Mouse (Mus musculus) ovary, postnatal 36 days (tissue): ENCODE measurements at regions not wholly inside any gene's neighbourhood (a gene's known extent, or its start where the extent isn't known, plus 50 kb on each side); places are given as distances from the start of the nearest gene placed in this dataset.

Source experiments
- DNase-seq: peaks from one replicate; pipeline ENCODE4 v3.0.0; 2022; ENCODE audit warnings: low spot score, mixed read lengths

- no peak for DNase-seq
Measured at GRCm38 (mm10) chr12:54384116-54384515, 180.5 kb upstream of the Egln3 start.

DNA sequence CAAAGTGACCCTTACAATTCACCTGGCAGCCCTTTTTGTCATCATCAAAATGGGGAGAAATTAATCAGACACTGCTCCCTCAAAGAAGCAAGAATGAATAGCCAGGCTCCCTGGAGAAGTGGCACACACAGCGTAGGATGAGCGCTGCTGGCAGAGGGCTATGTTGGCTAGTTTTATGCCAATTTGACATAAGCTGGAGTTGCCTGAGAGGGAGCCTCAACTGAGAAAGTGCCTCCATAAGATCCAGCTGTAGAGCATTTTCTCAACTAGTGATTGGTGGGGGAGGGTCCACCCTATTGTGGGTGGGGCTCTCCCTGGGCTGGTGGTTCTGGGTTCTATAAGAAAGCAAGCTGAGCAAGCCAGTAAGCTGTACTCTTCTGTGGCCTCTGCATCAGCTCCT is 179.3 kb upstream of the Egln3 start:
- DNase-seq = no peak

DNA sequence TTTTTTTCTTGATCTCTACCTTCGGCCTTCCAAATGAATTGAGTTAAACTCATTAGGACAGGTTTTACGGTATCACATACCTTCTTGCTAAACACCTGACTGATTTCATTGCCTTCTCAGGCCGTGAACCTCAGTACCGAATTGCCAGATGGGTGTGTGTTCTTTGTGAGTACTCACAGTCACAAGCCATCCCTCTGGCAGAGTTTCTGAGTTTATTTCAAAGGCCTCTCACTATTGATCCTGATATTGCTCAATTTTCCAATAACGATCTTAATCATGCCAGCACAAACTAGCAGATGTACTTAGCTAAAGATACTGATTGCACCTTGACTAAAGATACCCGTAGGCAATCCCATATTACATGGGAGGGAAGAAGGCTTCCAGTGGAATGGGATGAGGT is 178.4 kb upstream of the Egln3 start:
- DNase-seq = no peak

GRCm38 (mm10) chr12:54380322-54380721 is 176.7 kb upstream of the Egln3 start:
- no peak for DNase-seq

GRCm38 (mm10) chr12:54378576-54378975 is 174.9 kb upstream of the Egln3 start:
- DNase-seq = no peak

- no peak for DNase-seq
Measured at GRCm38 (mm10) chr12:54374060-54374459, 170.4 kb upstream of the Egln3 start.

DNA sequence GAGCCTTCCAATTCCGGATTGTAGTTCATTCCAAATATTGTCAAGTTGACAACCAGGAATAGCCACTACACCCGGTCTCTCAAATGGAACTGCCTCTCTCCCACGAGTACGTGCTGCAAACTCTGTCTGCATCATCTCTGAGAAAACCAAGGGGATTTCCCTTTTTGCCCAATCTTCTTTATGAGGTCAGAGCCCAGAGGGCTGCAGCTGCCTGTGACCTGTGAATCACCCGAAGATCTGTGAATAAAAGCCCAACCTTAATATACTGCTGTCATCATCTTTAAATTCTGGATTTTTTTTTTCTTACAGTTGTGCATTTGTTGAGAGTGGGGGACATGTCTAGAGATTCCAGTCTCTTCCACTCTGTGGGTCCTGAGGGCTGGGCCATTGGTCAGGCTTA is 165.6 kb upstream of the Egln3 start:
- no peak for DNase-seq

DNA sequence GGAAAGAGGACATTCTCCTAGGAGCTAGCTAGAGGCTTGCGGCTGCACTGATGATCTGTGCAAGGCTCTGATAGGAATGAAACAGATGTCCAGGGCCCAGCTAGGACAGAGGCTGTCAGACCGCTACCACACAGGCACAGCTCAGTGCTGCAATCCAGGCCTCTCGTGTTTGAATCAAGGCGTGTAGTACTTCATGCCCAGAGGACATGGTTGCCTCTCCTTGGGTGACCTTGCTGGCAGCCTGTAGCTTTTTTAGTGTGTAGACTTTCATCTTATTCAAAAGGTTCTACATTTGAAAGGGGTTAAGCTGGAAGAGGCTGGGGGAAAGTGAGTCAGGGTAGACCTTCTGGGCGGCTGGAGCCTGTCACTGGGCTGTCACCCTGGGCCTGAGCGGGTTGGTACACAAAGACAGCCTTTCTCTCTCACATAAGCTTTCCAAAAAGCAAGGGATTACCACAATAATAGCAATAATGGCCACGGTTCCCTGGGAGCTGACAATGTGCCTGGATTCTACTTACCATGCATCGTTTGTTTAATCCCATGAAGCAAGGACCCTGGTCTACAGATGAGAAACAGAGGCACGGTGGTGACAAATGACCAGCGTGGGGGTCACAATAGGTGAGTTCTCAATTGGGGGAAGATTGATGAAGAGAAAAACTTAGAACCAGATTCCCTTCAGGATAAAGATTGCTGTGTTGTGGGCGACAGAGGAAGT is 160.9 kb upstream of the Egln3 start:
- DNase-seq = no peak

DNA sequence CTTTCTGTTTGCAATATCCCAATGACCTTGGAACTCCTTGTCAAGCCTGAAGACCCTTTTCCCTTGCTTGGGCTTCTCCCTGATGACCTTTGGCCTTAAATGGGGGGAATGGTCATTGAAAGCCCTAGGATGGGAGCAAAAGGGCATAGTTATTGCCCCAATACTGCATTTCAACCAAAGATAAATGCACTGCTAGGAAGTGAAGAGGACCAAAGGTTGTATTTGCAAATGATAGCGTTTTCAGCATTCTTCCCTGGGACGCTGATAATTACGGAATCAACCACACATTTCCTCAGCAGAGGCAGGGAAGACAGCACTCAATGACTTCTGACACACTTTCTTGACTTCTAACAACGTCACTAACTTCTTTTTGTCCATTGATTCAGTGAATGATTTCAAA is 158.1 kb upstream of the Egln3 start:
- DNase-seq = no peak

DNA sequence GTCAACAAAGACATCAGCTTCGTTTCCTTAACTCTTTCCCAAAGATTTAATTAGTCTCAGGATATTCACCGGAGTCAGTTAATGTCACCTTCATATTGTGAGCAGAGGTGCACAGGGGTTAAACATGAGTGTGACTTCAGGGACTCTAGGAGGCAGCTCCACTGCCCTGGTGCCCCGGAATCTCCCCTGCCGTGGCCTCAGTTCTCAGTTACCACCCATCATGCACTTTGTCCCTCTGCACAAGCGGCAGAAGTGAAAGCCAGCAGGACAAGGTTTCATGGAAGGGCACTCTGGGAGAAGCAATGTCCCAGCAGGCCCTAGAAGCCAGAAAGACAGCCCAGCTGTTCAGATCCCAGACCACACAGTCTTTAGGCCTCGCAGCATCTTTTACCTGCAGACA is 150.5 kb upstream of the Egln3 start:
- no peak for DNase-seq

DNA sequence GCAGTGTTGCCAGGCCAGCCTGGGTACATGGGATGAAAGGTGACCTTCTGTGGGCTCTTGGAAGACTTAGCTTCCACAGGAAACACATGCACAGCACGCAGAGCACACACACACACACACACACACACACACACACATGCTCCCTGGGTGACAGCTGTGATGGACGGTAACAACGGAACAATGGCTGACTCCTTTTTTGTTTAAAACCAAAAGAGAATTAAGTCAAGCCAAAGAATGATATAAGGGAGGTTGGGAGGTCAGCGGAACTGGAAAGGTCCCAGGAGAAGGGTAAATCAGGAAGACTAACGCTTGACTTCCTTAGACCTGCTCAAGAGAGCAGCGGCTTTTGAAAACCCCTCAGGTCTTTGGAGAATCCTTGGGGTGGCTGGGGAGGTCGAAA is 150.0 kb upstream of the Egln3 start:
- DNase-seq = no peak

DNA sequence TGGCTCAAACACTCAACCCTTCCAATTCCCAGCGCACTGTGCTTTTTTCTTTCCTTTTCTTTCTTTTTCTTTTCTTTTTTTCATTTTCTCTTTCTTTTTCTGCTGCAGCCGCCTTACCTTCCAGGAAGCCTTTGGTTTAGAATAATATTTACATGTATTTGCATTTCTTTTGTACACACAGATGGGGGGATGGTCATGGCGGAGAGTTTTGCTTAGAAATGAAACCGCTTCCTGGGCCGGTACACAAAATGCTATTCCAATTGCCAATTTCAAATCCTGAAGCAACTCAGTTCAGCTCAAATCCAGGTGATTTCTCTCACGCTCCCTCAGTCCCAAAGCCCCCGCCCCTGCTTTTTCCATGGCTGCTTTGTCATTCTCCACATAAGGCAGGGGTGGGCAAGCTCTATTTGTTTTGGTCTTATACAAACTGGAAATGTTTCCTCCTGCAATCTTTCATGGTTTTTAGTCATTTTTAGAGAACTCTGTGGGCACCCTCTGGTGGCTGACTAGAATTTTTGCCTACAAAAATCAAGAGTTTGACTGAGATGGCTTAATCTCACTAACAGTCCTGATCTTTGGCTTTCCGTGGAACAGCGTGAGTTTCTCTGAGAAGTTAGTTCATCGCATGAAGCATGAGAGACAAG is 149.4 kb upstream of the Egln3 start:
- DNase-seq = no peak

DNA sequence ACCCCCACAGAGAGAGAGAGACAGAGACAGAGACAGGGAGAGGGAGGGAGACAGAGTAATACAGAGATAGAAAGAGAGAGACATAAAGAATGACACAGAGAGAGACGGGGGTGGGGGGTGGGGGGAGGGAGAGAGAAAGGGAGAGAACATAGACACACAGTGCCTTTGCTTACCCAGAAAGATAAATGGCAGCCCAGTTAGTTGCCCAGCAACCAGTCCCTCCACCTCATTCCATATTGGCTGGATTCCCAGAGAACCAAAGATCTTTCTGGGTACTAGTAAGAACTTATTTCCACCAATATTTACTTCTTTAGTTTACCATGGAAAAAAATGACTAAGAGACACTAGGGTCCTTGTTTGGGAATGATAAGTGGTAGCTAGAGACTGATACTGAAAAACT is 146.6 kb upstream of the Egln3 start:
- no peak for DNase-seq

DNA sequence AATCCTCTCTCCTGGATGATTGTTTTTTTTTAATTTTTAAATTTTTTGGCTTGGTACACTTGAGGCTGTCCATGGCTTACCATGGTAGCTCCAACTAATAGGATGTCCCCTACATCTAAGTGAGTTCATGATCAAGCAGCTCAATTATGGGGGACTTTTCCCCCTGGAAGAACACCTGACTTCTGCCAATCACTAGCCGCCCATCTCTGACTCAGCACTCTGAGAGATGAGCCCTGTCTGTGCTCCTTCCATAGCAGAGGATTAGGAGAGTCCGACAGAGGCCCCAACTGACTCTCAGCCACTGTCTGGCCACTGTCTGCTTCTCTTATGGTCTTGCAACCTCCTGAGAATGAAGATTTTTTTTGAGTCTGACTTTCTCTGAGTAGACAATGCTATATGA is 145.7 kb upstream of the Egln3 start:
- DNase-seq = no peak

- DNase-seq = no peak
Measured at GRCm38 (mm10) chr12:54343493-54343892, 139.8 kb upstream of the Egln3 start.

GRCm38 (mm10) chr12:54335509-54335908 is 131.8 kb upstream of the Egln3 start:
- no peak for DNase-seq

DNA sequence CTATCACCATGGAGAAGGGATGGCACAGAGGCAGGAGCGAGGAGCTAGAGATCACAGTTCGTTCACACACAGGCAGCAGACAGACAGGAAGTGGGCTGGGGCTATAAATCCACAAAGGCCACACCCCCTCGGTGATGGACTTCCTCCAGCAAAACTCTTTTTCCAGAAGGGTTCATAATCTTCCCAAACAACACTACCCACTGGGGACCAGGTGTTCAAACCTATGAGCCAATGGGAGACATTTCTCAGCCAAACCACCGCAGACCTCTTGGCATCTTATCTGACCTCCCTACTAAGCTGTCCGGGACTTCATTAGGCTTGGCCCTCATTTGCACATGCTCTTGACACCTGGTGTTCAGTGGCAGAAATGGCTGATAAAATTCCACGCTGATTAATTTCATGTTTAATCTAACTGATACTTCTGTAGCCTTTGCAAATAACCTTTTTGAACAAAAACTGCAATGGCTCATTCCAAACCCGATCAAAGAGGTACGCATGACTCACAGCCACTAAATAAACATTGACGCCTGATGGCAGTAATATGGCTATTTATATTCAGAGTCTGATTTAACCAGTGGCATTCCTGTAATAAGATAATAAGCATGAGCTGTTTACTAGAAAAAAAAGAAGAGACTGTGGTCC is 131.0 kb upstream of the Egln3 start:
- DNase-seq = no peak

DNA sequence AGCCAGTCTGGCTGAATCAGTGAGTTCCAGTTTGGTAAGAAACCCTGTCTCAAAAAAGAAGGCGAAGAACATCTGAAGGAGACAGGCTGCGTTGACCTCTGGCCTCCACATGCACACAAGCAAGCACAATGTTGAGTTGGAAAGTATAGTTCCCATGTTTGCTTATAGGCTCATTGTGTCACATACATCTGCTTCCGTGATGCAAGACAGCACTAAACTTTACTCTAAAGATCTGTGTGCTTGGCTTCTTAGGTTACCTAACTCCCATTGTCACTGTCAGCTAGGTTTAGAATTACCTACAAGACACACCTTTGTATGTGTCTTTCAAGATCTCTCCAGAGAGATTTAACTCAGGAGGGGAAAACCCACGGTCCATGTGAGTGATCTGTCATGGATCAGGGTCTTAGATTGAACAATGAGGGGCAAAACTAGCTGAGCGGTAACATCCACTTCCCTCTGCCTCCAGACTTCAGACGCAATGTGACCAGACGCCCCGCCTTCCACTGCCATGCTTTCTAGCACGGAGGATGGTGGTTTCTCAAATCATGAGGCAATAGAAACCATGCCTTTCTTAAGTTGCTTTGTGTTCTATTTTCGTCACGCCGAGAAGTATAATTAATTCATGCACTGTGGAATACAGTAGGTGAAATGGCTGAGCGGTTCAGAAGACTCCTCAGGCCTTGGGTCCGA is 130.1 kb upstream of the Egln3 start:
- DNase-seq = no peak

DNA sequence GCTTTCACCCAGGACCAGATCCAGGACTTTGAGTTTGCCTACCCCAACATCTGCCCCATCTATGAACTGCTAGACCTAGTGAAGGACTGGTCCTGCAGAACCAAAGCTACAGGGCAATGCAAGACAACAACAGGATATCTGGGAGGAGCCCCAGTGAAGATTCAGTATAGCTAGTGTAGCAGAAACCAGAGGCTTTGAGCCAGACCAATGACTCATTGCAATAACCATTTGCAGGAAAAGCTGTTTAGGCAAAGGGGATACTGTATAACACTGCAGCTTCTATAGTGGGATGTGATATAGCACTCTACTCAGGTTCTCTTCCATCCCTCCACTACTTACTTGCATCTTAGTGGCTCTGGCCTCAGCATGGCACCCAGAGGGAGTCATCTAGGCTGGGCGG is 123.8 kb upstream of the Egln3 start:
- no peak for DNase-seq

- DNase-seq = no peak
Measured at GRCm38 (mm10) chr12:54326571-54326970, 122.9 kb upstream of the Egln3 start.

DNA sequence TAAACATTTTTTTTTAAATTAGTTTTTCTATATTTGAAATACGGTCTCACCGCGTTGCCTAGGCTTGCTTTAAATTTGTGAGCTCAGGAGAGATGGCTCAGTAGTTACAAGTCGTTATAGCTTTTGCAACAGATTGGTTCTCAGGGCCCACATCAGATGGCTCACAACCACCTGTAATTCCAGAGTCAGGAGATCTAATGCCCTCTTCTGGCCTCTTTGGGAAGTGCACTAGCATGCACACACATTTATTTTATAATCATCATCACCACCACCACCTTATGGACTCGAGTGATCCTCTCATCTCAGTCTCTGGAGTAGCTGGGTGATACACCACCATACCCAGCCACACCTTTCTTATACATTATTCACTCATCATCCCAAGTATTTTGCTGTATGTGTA is 116.9 kb upstream of the Egln3 start:
- DNase-seq = no peak

DNA sequence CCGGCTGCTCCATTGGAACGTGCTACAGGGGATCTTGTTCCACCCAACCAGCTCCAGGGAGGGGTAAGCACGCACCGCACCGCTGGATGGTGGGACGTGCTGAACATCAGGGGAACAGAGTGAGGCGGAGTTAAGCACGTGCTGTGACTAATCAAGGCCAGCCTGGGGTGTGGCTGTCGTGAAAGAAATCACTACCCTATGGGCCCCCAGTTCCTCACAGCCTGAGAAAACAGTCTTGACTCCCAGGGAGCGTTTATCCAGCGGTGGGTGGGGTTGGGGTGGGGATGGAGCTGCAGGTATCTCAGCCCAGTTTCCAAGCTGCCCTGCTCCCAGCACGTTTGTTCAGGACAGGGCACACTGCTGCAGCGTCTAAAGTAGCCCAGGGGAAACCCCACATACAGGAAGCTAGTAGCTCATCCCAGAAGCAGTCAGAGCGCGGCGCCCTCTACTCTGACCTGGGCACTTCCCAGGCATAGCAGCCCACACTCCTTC is 113.4 kb upstream of the Egln3 start:
- DNase-seq = no peak

DNA sequence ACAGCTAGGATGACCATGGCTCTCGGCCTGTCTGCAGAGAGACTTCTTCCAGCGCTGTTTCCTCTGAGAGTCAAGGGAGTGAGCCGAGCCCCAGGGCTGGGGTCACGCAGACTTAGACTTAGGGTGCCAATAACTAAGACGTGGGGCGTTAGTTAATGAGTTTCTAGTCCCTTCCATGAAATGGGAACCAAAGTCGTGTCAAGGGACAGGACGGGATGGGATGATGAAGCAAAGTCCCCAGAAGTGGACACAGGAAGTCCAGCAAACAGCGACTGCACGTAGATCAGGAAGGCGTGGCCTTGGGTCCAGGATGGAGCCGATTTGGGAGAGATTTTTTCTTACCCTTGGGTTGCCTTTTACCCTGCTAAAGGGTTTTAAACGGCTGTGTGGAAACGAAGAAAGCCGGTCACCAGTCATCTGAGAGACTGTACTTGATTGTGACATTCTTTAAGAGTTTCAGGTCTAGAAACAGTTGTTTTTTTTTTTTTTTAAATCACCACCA is 112.5 kb upstream of the Egln3 start:
- DNase-seq = no peak
